Mouse (Mus musculus) hindbrain, postnatal 0 days (tissue): ENCODE results near the gene Prkn. TPM values are rescaled to one million over a fixed set of nuclear protein-coding genes. Genes with fewer than 3 reads are reported as not detected.
A peak's percentile ranks its signal among the peaks of the same experiment; 100 is the strongest.
"Not testable (repeated sequence)": the region's sequence is repeated elsewhere in the genome, so short reads cannot be mapped to it uniquely, and the experiment has no call there.

Experiments used
- ATAC-seq: fragments of 200-750 bp; cut with Nextera tagmentation; 2 replicates; pipeline ENCODE4 v1.8.0; 2017; ENCODE audit warnings: mild to moderate bottlenecking, moderate TSS enrichment, moderate library complexity
- DNase-seq: peaks from one replicate; pipeline ENCODE4 v3.0.0-alpha.2; 2015; ENCODE audit warnings: low spot score
- H3K27ac ChIP-seq: fragments of 300-500 bp; sonication (generic); 2 replicates; pipeline ENCODE4 v1.5.1; 2014; ENCODE audit warnings: mild to moderate bottlenecking
- H3K27me3 ChIP-seq: fragments of 300-500 bp; sonication (generic); 2 replicates; pipeline ENCODE4 v1.6.1; 2014; ENCODE audit warnings: low read length, mixed read lengths; ENCODE audit not compliant: insufficient read depth
- H3K36me3 ChIP-seq: fragments of 300-500 bp; sonication (generic); 2 replicates; pipeline ENCODE4 v1.6.1; 2014; ENCODE audit warnings: low read length, mixed read lengths; ENCODE audit not compliant: insufficient read depth
- H3K4me1 ChIP-seq: fragments of 300-500 bp; sonication (generic); 2 replicates; pipeline ENCODE4 v1.6.1; 2014; ENCODE audit warnings: antibody characterized with exemption, low read length, mixed read lengths; ENCODE audit not compliant: insufficient read depth
- H3K4me2 ChIP-seq: fragments of 300-500 bp; sonication (generic); 2 replicates; pipeline ENCODE4 v1.6.1; 2014; ENCODE audit warnings: low read depth, mild to moderate bottlenecking, low read length, moderate library complexity, mixed read lengths
- H3K4me3 ChIP-seq: fragments of 300-500 bp; sonication (generic); 2 replicates; pipeline ENCODE4 v1.5.1; 2014; ENCODE audit warnings: low read length
- H3K9ac ChIP-seq: fragments of 300-500 bp; sonication (generic); replicated peaks from 2 replicates; pipeline ENCODE4 v1.6.1; 2014; ENCODE audit warnings: mild to moderate bottlenecking, low read length, moderate library complexity, mixed read lengths
- H3K9me3 ChIP-seq: fragments of 300-500 bp; sonication (generic); 2 replicates; pipeline ENCODE4 v1.6.1; 2016; ENCODE audit warnings: low read length, mixed read lengths
- CTCF ChIP-seq: IDR thresholded peaks from 2 replicates; pipeline ENCODE4 v1.5.1; 2016; ENCODE audit warnings: antibody characterized with exemption, control low read depth, low read depth
- WGBS: fragments of 180-500 bp; shearing (Covaris S2); extraction: QIAGEN DNeasy Blood & Tissue Kit; methylation state at CpG from one replicate; pipeline ENCODE4 v1.1.7; 2014; 5-methylcytosine and 5-hydroxymethylcytosine counted together
- polyA plus RNA-seq: library from polyadenylated mRNA; unstranded; fragments of >200 nt; fragmentation: Nextera tagmentation; extraction: Ambion mirVana; gene quantifications from 2 replicates; pipeline ENCODE4 v1.2.1, GENCODE M21; 2015
- total RNA-seq: library from RNA; depleted of rRNA; stranded (reverse); fragments of >200 nt; gene quantifications from 2 replicates; pipeline ENCODE4 v1.2.3, GENCODE M21; 2014

Prkn gene
- total and polyA plus RNA-seq, 2 experiments from 2014 or later: 9.3 to 10.7 TPM

DNA sequence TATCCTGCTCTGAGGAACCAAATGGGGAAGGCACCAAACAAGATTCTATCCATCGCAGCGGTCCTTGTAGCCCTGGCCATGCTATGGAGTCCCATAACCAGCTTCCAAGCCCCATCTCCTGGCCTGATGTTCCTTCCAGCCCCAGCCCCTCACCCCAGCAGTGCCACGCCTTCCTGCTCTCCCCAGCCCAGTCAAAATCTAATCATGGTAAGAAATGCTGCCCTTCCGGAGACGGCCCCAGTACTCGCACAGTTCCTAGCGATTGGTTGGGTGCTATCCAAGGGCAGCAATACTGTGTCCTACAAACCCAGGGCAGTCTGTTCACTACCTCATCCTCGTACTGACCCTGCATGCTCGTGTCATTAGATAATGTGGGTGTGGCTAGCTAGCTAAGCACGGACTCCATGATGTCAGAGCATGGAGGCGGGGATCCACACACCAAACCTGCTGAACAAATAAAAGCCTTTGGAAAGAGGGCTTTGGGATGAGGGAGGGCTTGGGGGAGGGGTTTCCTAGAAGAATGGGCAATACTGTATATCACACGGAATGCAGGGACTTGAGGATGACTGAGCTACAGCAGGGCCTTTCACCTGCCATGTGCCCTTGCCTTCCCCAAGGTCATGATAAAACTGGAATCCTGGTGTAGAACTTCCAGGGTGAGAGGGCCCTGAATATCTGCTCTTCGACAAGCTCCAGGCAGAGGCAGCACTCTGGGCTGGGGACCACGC, 1148.1 kb downstream of the Prkn start:
- 80% methylated on average over 14 of the region's 14 CpGs for WGBS
- Histone ChIP-seq H3K4me3 (no peak overlapping the region), H3K9me3 (no peaks in the 10 kb centered on the region), H3K4me2 (no peak overlapping the region), H3K27ac (no peak overlapping the region), H3K36me3 (no peaks in the 10 kb centered on the region), H3K9ac (no peak overlapping the region), H3K27me3 (no peaks in the 10 kb centered on the region), H3K4me1 (no peaks in the 10 kb centered on the region)
- no peak for TF ChIP-seq CTCF
- no peak for ATAC-seq
- no peak for DNase-seq

DNA sequence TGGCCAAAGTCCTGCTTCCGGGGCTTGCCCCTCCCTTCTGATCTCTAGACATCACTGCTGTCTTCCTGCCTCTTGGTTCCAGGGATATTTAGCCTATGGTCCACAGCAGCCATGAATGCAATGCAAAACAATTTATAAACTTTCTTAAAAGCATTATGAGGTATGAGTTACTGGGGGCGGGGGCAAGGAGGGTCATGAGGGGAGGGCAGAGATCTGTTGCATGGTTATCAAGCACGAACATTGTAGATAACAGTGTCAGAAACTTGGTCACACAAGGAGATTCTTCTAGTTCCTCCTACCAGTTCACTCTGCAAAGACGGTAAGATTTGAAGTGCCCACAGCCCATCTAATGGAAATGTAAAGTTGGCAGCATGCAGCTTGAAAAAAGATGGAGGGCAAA, 1149.1 kb downstream of the Prkn start:
- Histone ChIP-seq H3K9ac (no peak overlapping the region), H3K36me3 (no peaks in the 10 kb centered on the region), H3K27me3 (no peaks in the 10 kb centered on the region), H3K9me3 (no peaks in the 10 kb centered on the region), H3K4me2 (no peak overlapping the region), H3K27ac (no peak overlapping the region), H3K4me1 (no peaks in the 10 kb centered on the region), H3K4me3 (no peak overlapping the region)
- TF ChIP-seq CTCF: no peak
- ATAC-seq: no peak
- no peak for DNase-seq
- WGBS: 88% methylated on average over 4 of the region's 4 CpGs

DNA sequence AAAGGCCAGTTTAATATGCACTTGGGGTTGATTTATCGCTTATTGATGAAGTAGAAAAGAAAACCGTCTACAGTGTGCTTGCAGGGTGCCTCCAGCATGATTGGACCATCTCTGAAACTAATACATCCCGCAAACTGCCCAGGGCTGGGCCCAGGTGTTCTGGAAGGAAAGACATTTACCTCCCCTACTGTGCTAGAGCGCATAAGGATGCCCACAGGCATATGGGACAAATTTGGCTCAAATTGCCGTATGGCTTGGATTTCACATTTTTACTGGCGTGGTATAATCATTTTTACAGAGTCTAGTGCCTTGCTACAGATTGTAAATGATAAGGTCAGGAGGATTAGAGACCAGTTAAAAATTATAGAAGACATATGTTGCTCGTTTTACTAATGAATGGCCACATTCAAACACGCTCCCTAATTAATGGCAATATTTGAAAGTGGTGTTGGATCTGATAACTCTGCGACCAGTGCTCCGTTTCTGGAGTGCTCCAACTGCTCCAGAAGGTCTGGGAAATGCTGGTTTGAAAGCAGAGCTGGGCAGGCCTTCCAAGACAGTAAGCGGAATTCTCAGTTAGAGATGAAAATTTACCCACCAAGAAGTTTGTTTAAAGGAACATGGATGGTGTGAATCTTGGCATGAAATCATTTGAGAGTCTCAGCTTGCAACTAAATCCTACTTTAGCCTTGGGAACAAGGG, 1150.4 kb downstream of the Prkn start:
- H3K4me1 ChIP-seq: no peaks in the 10 kb centered on the region
- H3K4me3 ChIP-seq: no peak overlapping the region
- no peak overlapping the region for H3K4me2 ChIP-seq
- ATAC-seq (no peak), DNase-seq (no peak)
- H3K9me3 ChIP-seq: no peaks in the 10 kb centered on the region
- H3K27ac ChIP-seq: no peak overlapping the region
- H3K27me3 ChIP-seq: no peaks in the 10 kb centered on the region
- H3K9ac ChIP-seq: no peak overlapping the region
- no peaks in the 10 kb centered on the region for H3K36me3 ChIP-seq
- 63% methylated on average over 11 of the region's 11 CpGs for WGBS
- no peak for TF ChIP-seq CTCF

DNA sequence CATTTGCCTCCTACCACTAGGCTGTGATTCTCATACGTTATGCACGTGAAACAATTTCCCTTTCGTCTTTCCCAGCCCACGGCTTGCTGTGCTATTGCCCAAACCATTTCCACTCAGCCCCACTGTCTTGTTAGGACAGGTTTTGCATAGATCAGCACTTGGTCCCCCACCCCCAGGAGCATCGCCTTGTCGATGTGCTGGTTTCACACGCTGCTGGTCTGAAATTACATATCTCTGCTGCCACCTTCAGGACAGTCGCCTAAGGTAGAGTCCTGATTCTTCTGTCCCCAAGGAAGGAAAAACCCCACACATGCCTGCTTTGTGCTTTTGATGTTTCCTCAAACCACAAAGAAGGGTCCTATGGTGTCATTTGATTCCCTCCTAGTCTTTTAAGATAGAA, 1153.1 kb downstream of the Prkn start:
- H3K9ac ChIP-seq: no peak overlapping the region
- H3K4me1 ChIP-seq: no peaks in the 10 kb centered on the region
- ATAC-seq (peak; percentile 69; the same call in 1 of the 2 replicates), DNase-seq (peak; percentile 91)
- H3K4me2 ChIP-seq: peak overlapping the region; percentile 21; the same call in 1 of the 2 replicates
- no peak overlapping the region for H3K4me3 ChIP-seq
- no peaks in the 10 kb centered on the region for H3K36me3 ChIP-seq
- H3K27ac ChIP-seq: no peak overlapping the region
- WGBS: 25% methylated on average over 8 of the region's 8 CpGs
- no peaks in the 10 kb centered on the region for H3K27me3 ChIP-seq
- no peaks in the 10 kb centered on the region for H3K9me3 ChIP-seq
- TF ChIP-seq CTCF: peak; percentile 82

DNA sequence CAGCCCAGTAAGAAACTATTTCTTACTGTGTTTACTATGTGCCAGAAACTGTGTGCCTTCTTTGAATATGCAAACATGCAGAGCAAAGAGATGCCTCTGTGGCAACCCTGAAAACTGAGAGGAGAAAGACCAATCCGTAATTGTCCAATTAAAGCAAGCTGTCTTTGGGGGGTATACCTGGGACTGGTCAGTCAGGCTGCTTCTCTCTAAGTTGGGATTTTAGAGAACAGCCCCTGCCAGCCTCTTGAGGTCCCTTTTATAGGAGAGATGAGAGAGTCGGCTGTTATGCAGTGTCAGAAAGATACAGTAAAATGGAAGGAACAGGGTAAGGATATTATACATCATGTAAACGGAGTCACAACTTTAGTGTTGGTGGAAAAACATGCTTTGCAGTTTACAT, 1154.1 kb downstream of the Prkn start:
- WGBS: 82% methylated on average over 3 of the region's 3 CpGs
- H3K4me2 ChIP-seq: no peak overlapping the region
- ATAC-seq (no peak), DNase-seq (no peak)
- H3K4me3 ChIP-seq: no peak overlapping the region
- no peak for TF ChIP-seq CTCF
- no peak overlapping the region for H3K27ac ChIP-seq
- H3K27me3 ChIP-seq: no peaks in the 10 kb centered on the region
- no peaks in the 10 kb centered on the region for H3K9me3 ChIP-seq
- no peak overlapping the region for H3K9ac ChIP-seq
- no peaks in the 10 kb centered on the region for H3K36me3 ChIP-seq
- H3K4me1 ChIP-seq: no peaks in the 10 kb centered on the region

DNA sequence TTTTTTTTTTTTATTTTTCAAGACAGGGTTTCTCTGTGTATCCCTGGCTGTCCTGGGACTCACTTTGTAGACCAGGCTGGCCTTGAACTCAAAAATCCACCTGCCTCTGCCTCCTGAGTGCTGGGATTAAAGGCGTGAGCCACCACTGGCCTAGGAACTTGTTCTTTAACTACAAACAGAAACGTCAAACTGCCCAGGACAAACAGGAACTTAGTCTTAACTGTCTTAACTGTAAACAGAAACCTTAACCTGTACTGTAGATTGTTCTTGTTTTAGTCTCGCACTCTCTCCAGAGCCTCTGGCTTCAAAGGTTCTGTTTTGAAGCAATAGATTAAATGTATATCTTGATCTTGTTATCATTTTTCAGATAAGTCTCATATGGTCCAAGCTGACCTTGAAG, 1154.6 kb downstream of the Prkn start:
- 91% methylated on average over 3 of the region's 3 CpGs for WGBS
- H3K4me1 ChIP-seq, DNase-seq, H3K36me3 ChIP-seq, ATAC-seq, H3K9me3 ChIP-seq, H3K27me3 ChIP-seq, H3K4me2 ChIP-seq, H3K9ac ChIP-seq, H3K4me3 ChIP-seq, H3K27ac ChIP-seq: not testable (repeated sequence)

DNA sequence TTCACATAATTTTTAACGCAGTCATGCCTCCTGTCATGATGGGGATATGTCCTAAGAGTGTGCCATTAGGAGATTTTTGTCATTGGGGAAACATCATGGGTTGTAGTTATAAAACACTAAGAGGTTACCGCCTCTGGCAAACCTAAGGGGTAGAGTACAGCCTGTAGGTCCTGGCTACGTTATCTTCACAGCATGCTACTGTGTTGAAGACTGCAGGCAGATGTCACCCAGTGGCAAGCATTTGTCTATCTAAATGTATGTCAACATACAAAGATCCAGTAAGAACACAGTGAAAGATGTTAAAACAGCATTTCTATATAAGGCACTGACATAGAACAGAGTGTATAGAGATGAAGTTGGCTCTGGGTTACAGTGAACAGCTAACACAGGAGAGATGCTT, 1155.3 kb downstream of the Prkn start:
- Histone ChIP-seq H3K9me3 (no peaks in the 10 kb centered on the region), H3K4me3 (no peak overlapping the region), H3K36me3 (no peaks in the 10 kb centered on the region), H3K4me1 (no peaks in the 10 kb centered on the region), H3K9ac (no peak overlapping the region), H3K4me2 (no peak overlapping the region), H3K27ac (no peak overlapping the region), H3K27me3 (no peaks in the 10 kb centered on the region)
- 76% methylated on average over 3 of the region's 3 CpGs for WGBS
- no peak for DNase-seq
- TF ChIP-seq CTCF: no peak
- ATAC-seq: no peak
